Mouse (Mus musculus) brain, embryonic 14.5 days (tissue): ENCODE measurements at regions not wholly inside any gene's neighbourhood (a gene's known extent, or its start where the extent isn't known, plus 50 kb on each side); places are given as distances from the start of the nearest gene placed in this dataset.

Experiments used
- CTCF ChIP-seq: fragments of 200-500 bp; IDR thresholded peaks from 2 replicates; pipeline ENCODE4 v1.5.1; 2012; ENCODE audit warnings: inconsistent platforms, mild to moderate bottlenecking, moderate library complexity, borderline replicate concordance; ENCODE audit not compliant: insufficient read depth, insufficient read length; ENCODE audit errors: extremely low read depth
- POLR2A ChIP-seq: fragments of 200-500 bp; IDR thresholded peaks from 2 replicates; pipeline ENCODE4 v1.6.1; 2012; ENCODE audit warnings: mild to moderate bottlenecking, inconsistent platforms, borderline replicate concordance; ENCODE audit not compliant: poor library complexity, insufficient read depth, insufficient read length, severe bottlenecking; ENCODE audit errors: extremely low read depth

DNA sequence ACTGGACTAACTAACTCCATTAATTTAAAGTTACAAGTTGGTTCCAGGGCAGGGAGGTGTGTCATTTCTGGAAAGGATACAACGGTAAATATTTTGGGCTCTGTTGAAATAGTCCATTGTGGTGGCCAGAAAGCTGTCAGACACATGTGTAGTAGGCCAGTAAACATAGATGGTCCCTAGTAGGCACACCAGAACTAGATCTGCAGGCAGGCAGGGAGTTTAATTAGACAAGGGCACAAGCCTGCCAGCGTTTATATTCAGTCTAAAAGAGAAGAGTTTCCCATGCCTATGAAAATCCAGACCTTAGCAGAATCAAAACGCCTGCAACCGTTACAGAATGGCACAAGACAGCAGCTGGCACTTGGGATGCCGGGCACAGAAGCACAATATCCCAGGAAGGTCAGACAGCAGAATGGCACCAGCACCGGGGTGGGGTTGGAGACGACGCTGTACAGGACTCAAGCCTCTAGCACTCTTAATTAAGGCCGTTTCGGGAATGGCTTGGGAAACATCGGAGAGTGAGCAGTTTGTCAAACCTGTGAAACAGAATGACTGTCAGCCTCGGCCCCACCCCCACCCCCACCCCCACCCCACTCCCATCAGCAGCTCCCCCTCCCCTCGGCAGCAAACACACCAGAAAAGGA, 156.4 kb downstream of the Psat1 start:
- TF ChIP-seq CTCF (no peak), POLR2A (no peak)
